Mouse (Mus musculus): ENCODE measurements at regions not wholly inside any gene's neighbourhood (a gene's known extent, or its start where the extent isn't known, plus 50 kb on each side); places are given as distances from the start of the nearest gene placed in this dataset.

GRCm38 (mm10) chr9:122571001-122571400 is 176.1 kb upstream of the Topaz1 start:
- ATAC-seq (ENCODE audit: insufficient number of reproducible peaks, low FRiP score, low TSS enrichment, low read depth) (no peak), DNase-seq (ENCODE audit: low spot score) (peak; percentile 23)
- 0 out of 2 replicates have a peak, but pooled peaks cover 6% of the 10 kb centered on the region for H3K4me1 ChIP-seq (ENCODE audit: control insufficient read depth, insufficient read depth, low read length)
- H3K27me3 ChIP-seq (ENCODE audit: control insufficient read depth, insufficient read depth, low read length) = peaks cover 70% of the 10 kb centered on the region
- H3K36me3 ChIP-seq (ENCODE audit: control insufficient read depth, insufficient read depth, low read length) = no peaks in the 10 kb centered on the region
- H3K9ac ChIP-seq (ENCODE audit: low read length) = no peak overlapping the region
- no peak overlapping the region for H3K27ac ChIP-seq (replicated peaks; ENCODE audit: low read depth, low read length)
- H3K4me3 ChIP-seq (ENCODE audit: low read depth, low read length) = no peak overlapping the region
- 0 out of 2 replicates have a peak overlapping the region, but pooled peaks have one; percentile 88 for H3K4me2 ChIP-seq (ENCODE audit: low read depth, severe bottlenecking)
- 3% methylated on average over 10 of the region's 10 CpGs for WGBS
- no peaks in the 10 kb centered on the region for H3K9me3 ChIP-seq (ENCODE audit: control insufficient read depth, low read length)

GRCm38 (mm10) chr9:122571402-122572059 is 175.6 kb upstream of the Topaz1 start:
- H3K27ac ChIP-seq (replicated peaks; ENCODE audit: low read depth, low read length) = no peak overlapping the region
- ATAC-seq (ENCODE audit: insufficient number of reproducible peaks, low FRiP score, low TSS enrichment, low read depth) (0 out of 2 replicates have a peak, but pooled peaks have one; percentile 1), DNase-seq (ENCODE audit: low spot score) (peak; percentile 50)
- H3K4me3 ChIP-seq (ENCODE audit: low read depth, low read length) = peak overlapping the region; percentile 52
- under 1% methylated on average over 37 of the region's 37 CpGs for WGBS
- H3K36me3 ChIP-seq (ENCODE audit: control insufficient read depth, insufficient read depth, low read length) = no peaks in the 10 kb centered on the region
- peak overlapping the region; percentile 88 for H3K4me2 ChIP-seq (ENCODE audit: low read depth, severe bottlenecking)
- peaks cover 70% of the 10 kb centered on the region for H3K27me3 ChIP-seq (ENCODE audit: control insufficient read depth, insufficient read depth, low read length)
- no peak overlapping the region for H3K9ac ChIP-seq (ENCODE audit: low read length)
- H3K9me3 ChIP-seq (ENCODE audit: control insufficient read depth, low read length) = no peaks in the 10 kb centered on the region
- 0 out of 2 replicates have a peak, but pooled peaks cover 6% of the 10 kb centered on the region for H3K4me1 ChIP-seq (ENCODE audit: control insufficient read depth, insufficient read depth, low read length)

- ATAC-seq (ENCODE audit: insufficient number of reproducible peaks, low FRiP score, low TSS enrichment, low read depth) = peak; percentile 83
- Histone ChIP-seq H3K36me3 (ENCODE audit: control insufficient read depth, insufficient read depth, low read length) (no peaks in the 10 kb centered on the region), H3K4me1 (ENCODE audit: control insufficient read depth, insufficient read depth, low read length) (0 out of 2 replicates have a peak, but pooled peaks cover 6% of the 10 kb centered on the region), H3K27ac (replicated peaks; ENCODE audit: low read depth, low read length) (no peak overlapping the region), H3K9me3 (ENCODE audit: control insufficient read depth, low read length) (no peaks in the 10 kb centered on the region), H3K9ac (ENCODE audit: low read length) (peak overlapping the region; percentile 30; the same call in 1 of the 2 replicates), H3K27me3 (ENCODE audit: control insufficient read depth, insufficient read depth, low read length) (peaks cover 70% of the 10 kb centered on the region), H3K4me3 (ENCODE audit: low read depth, low read length) (peak overlapping the region; percentile 52), H3K4me2 (ENCODE audit: low read depth, severe bottlenecking) (peak overlapping the region; percentile 88)
- DNase-seq (ENCODE audit: low spot score) = peak; percentile 76
- under 1% methylated on average over 53 of the region's 68 CpGs for WGBS
Observed at GRCm38 (mm10) chr9:122572060-122572835, 174.9 kb upstream of the Topaz1 start.

GRCm38 (mm10) chr9:122572836-122573267 is 174.3 kb upstream of the Topaz1 start:
- Histone ChIP-seq H3K27me3 (ENCODE audit: control insufficient read depth, insufficient read depth, low read length) (peaks cover 65% of the 10 kb centered on the region), H3K9me3 (ENCODE audit: control insufficient read depth, low read length) (no peaks in the 10 kb centered on the region), H3K9ac (ENCODE audit: low read length) (no peak overlapping the region), H3K4me3 (ENCODE audit: low read depth, low read length) (peak overlapping the region; percentile 52), H3K27ac (replicated peaks; ENCODE audit: low read depth, low read length) (no peak overlapping the region), H3K36me3 (ENCODE audit: control insufficient read depth, insufficient read depth, low read length) (no peaks in the 10 kb centered on the region), H3K4me2 (ENCODE audit: low read depth, severe bottlenecking) (peak overlapping the region; percentile 88), H3K4me1 (ENCODE audit: control insufficient read depth, insufficient read depth, low read length) (0 out of 2 replicates have a peak, but pooled peaks cover 6% of the 10 kb centered on the region)
- ATAC-seq (ENCODE audit: insufficient number of reproducible peaks, low FRiP score, low TSS enrichment, low read depth) (no peak), DNase-seq (ENCODE audit: low spot score) (no peak)
- WGBS = under 1% methylated on average over 13 of the region's 13 CpGs

- ATAC-seq (ENCODE audit: insufficient number of reproducible peaks, low FRiP score, low TSS enrichment, low read depth) = no peak
Observed at GRCm38 (mm10) chr9:122585228-122585627, 161.9 kb upstream of the Topaz1 start.

GRCm38 (mm10) chr9:122586421-122586820 is 160.7 kb upstream of the Topaz1 start:
- Histone ChIP-seq H3K4me2 (ENCODE audit: low read depth, severe bottlenecking) (no peak overlapping the region), H3K27ac (replicated peaks; ENCODE audit: low read depth, low read length) (no peak overlapping the region), H3K4me1 (ENCODE audit: control insufficient read depth, insufficient read depth, low read length) (no peaks in the 10 kb centered on the region), H3K9me3 (ENCODE audit: control insufficient read depth, low read length) (no peaks in the 10 kb centered on the region), H3K4me3 (ENCODE audit: low read depth, low read length) (no peak overlapping the region), H3K9ac (ENCODE audit: low read length) (no peak overlapping the region), H3K36me3 (ENCODE audit: control insufficient read depth, insufficient read depth, low read length) (no peaks in the 10 kb centered on the region), H3K27me3 (ENCODE audit: control insufficient read depth, insufficient read depth, low read length) (no peaks in the 10 kb centered on the region)
- DNase-seq (ENCODE audit: low spot score) (no peak), ATAC-seq (ENCODE audit: insufficient number of reproducible peaks, low FRiP score, low TSS enrichment, low read depth) (no peak)
- WGBS = 89% methylated on average over 6 of the region's 6 CpGs

More at GRCm38 (mm10) chr9:122585228-122585627, 161.9 kb upstream of the Topaz1 start:
- DNase-seq (ENCODE audit: low spot score) = no peak
- Histone ChIP-seq H3K4me3 (ENCODE audit: low read depth, low read length) (no peak overlapping the region), H3K36me3 (ENCODE audit: control insufficient read depth, insufficient read depth, low read length) (no peaks in the 10 kb centered on the region), H3K27me3 (ENCODE audit: control insufficient read depth, insufficient read depth, low read length) (no peaks in the 10 kb centered on the region), H3K9ac (ENCODE audit: low read length) (no peak overlapping the region), H3K27ac (replicated peaks; ENCODE audit: low read depth, low read length) (no peak overlapping the region), H3K4me2 (ENCODE audit: low read depth, severe bottlenecking) (no peak overlapping the region), H3K9me3 (ENCODE audit: control insufficient read depth, low read length) (no peaks in the 10 kb centered on the region), H3K4me1 (ENCODE audit: control insufficient read depth, insufficient read depth, low read length) (no peaks in the 10 kb centered on the region)
- WGBS = 79% methylated on average over 8 of the region's 8 CpGs

GRCm38 (mm10) chr9:122586986-122587385 is 160.2 kb upstream of the Topaz1 start:
- H3K4me2 ChIP-seq (ENCODE audit: low read depth, severe bottlenecking) = no peak overlapping the region
- H3K4me1 ChIP-seq (ENCODE audit: control insufficient read depth, insufficient read depth, low read length) = no peaks in the 10 kb centered on the region
- no peaks in the 10 kb centered on the region for H3K36me3 ChIP-seq (ENCODE audit: control insufficient read depth, insufficient read depth, low read length)
- ATAC-seq (ENCODE audit: insufficient number of reproducible peaks, low FRiP score, low TSS enrichment, low read depth) = no peak
- H3K9me3 ChIP-seq (ENCODE audit: control insufficient read depth, low read length) = no peaks in the 10 kb centered on the region
- DNase-seq (ENCODE audit: low spot score) = no peak
- 61% methylated on average over 5 of the region's 5 CpGs for WGBS
- no peak overlapping the region for H3K27ac ChIP-seq (replicated peaks; ENCODE audit: low read depth, low read length)
- no peaks in the 10 kb centered on the region for H3K27me3 ChIP-seq (ENCODE audit: control insufficient read depth, insufficient read depth, low read length)
- no peak overlapping the region for H3K4me3 ChIP-seq (ENCODE audit: low read depth, low read length)
- no peak overlapping the region for H3K9ac ChIP-seq (ENCODE audit: low read length)

- H3K36me3 ChIP-seq (ENCODE audit: control insufficient read depth, insufficient read depth, low read length) = no peaks in the 10 kb centered on the region
Observed at GRCm38 (mm10) chr9:122588246-122588645, 158.9 kb upstream of the Topaz1 start.

More at GRCm38 (mm10) chr9:122588246-122588645, 158.9 kb upstream of the Topaz1 start:
- Histone ChIP-seq H3K4me2 (ENCODE audit: low read depth, severe bottlenecking) (no peak overlapping the region), H3K27ac (replicated peaks; ENCODE audit: low read depth, low read length) (no peak overlapping the region), H3K4me3 (ENCODE audit: low read depth, low read length) (no peak overlapping the region), H3K9me3 (ENCODE audit: control insufficient read depth, low read length) (no peaks in the 10 kb centered on the region), H3K27me3 (ENCODE audit: control insufficient read depth, insufficient read depth, low read length) (no peaks in the 10 kb centered on the region), H3K4me1 (ENCODE audit: control insufficient read depth, insufficient read depth, low read length) (0 out of 2 replicates have a peak, but pooled peaks cover 2% of the 10 kb centered on the region), H3K9ac (ENCODE audit: low read length) (no peak overlapping the region)
- no peak for ATAC-seq (ENCODE audit: insufficient number of reproducible peaks, low FRiP score, low TSS enrichment, low read depth)
- WGBS = 76% methylated on average over 8 of the region's 8 CpGs
- no peak for DNase-seq (ENCODE audit: low spot score)
